Mouse (Mus musculus): ENCODE data around the gene Pde10a. TPM values are rescaled to one million over a fixed set of nuclear protein-coding genes. Genes with fewer than 3 reads are reported as not detected.

Gene Pde10a
- total and polyA plus RNA-seq, 2 experiments from 2014 or later = 8.2 to 38.5 TPM

- 1% methylated on average over 41 of the region's 45 CpGs for WGBS
- Histone ChIP-seq H3K27me3 (ENCODE audit: insufficient read depth, low read length) (no peaks in the 10 kb centered on the region), H3K36me3 (ENCODE audit: insufficient read depth, low read length) (no peaks in the 10 kb centered on the region), H3K4me2 (ENCODE audit: low read depth, low read length) (peak overlapping the region; percentile 91), H3K4me3 (ENCODE audit: low read length) (peak overlapping the region; percentile 52), H3K27ac (peak overlapping the region; percentile 86), H3K9ac (replicated peaks; ENCODE audit: low read length) (peak overlapping the region; percentile 57), H3K4me1 (ENCODE audit: insufficient read depth, low read length) (peaks cover 13% of the 10 kb centered on the region), H3K9me3 (ENCODE audit: low read length) (no peaks in the 10 kb centered on the region)
- DNase-seq (ENCODE audit: low spot score) (peak; percentile 95), ATAC-seq (peak; percentile 94)
- peak; percentile 67 for TF ChIP-seq CTCF (IDR thresholded peaks at IDR 0.05; ENCODE audit: low read depth)
Observed at GRCm38 (mm10) chr17:8524387-8525165, 596 bp upstream of the Pde10a start.

- ATAC-seq = no peak
- Histone ChIP-seq H3K27ac (no peak overlapping the region; the same call in 1 of the 2 replicates), H3K36me3 (ENCODE audit: insufficient read depth, low read length) (no peaks in the 10 kb centered on the region), H3K4me3 (ENCODE audit: low read length) (peak overlapping the region; percentile 52), H3K4me2 (ENCODE audit: low read depth, low read length) (peak overlapping the region; percentile 91), H3K27me3 (ENCODE audit: insufficient read depth, low read length) (no peaks in the 10 kb centered on the region), H3K9me3 (ENCODE audit: low read length) (no peaks in the 10 kb centered on the region), H3K9ac (replicated peaks; ENCODE audit: low read length) (peak overlapping the region; percentile 14; the same call in 1 of the 2 replicates), H3K4me1 (ENCODE audit: insufficient read depth, low read length) (peaks cover 13% of the 10 kb centered on the region)
- TF ChIP-seq CTCF (IDR thresholded peaks at IDR 0.05; ENCODE audit: low read depth) = peak; percentile 16; the same call in 1 of the 2 replicates
- peak; percentile 31 for DNase-seq (ENCODE audit: low spot score)
- 3% methylated on average over 21 of the region's 21 CpGs for whole genome bisulfite sequencing
Observed at GRCm38 (mm10) chr17:8525971-8526740, 984 bp downstream of the Pde10a start.

DNA sequence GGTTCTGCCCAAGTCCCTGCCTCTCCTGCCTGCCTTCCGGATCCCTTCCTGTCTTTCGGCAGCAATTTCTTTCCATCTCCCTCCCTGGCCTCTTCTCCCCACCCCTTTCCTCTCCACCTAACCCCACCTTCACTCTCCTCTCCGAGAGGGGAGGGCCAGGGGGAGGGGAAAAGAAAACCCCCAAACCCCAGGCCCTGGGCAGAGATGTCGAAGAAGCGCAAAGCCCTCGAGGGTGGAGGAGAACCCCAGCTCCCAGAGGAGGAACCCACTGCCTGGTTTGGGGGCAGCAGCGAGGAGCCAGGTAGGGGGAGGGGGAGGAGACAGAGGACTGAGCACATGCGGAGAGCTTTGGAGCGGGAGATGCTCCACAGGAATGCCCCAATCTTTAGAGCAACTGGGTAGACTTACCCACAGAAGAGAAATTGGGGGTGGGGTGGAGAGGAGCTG is 1.7 kb downstream of the Pde10a start:
- no peak for DNase-seq (ENCODE audit: low spot score)
- Histone ChIP-seq H3K4me2 (ENCODE audit: low read depth, low read length) (peak overlapping the region; percentile 91), H3K4me1 (ENCODE audit: insufficient read depth, low read length) (peaks cover 13% of the 10 kb centered on the region), H3K4me3 (ENCODE audit: low read length) (peak overlapping the region; percentile 52), H3K9me3 (ENCODE audit: low read length) (no peaks in the 10 kb centered on the region), H3K9ac (replicated peaks; ENCODE audit: low read length) (no peak overlapping the region), H3K27ac (no peak overlapping the region), H3K36me3 (ENCODE audit: insufficient read depth, low read length) (no peaks in the 10 kb centered on the region), H3K27me3 (ENCODE audit: insufficient read depth, low read length) (no peaks in the 10 kb centered on the region)
- no peak for TF ChIP-seq CTCF (IDR thresholded peaks at IDR 0.05; ENCODE audit: low read depth)
- WGBS = 25% methylated on average over 8 of the region's 9 CpGs
- no peak for ATAC-seq

GRCm38 (mm10) chr17:8528641-8529040 is 3.5 kb downstream of the Pde10a start:
- Histone ChIP-seq H3K9me3 (ENCODE audit: low read length) (no peaks in the 10 kb centered on the region), H3K27ac (no peak overlapping the region), H3K4me2 (ENCODE audit: low read depth, low read length) (no peak overlapping the region), H3K36me3 (ENCODE audit: insufficient read depth, low read length) (no peaks in the 10 kb centered on the region), H3K9ac (replicated peaks; ENCODE audit: low read length) (no peak overlapping the region), H3K4me1 (ENCODE audit: insufficient read depth, low read length) (peaks cover 9% of the 10 kb centered on the region), H3K4me3 (ENCODE audit: low read length) (no peak overlapping the region), H3K27me3 (ENCODE audit: insufficient read depth, low read length) (no peaks in the 10 kb centered on the region)
- ATAC-seq (no peak), DNase-seq (ENCODE audit: low spot score) (no peak)
- 69% methylated on average over 3 of the region's 3 CpGs for WGBS
- TF ChIP-seq CTCF (IDR thresholded peaks at IDR 0.05; ENCODE audit: low read depth) = no peak

DNA sequence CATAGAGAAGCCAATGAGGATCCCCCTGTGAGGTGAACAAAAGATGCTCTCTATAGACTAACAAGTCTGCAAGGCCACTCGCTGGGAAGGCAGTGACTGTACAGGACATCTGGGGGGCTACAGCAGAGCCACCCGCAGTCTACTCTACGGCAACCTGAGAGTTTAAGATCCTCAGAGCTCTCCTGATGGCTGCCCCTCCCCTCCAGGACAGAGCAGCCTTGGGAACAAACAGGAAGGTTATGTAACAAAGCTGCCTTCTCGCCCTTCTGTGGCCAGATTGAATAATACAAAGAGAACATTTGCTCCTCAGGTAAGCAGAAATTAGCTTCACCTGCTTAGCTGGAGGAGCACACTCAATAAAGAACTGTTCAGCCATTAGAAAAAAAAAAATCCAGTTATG is 7.4 kb downstream of the Pde10a start:
- Histone ChIP-seq H3K4me2 (ENCODE audit: low read depth, low read length) (no peak overlapping the region), H3K9ac (replicated peaks; ENCODE audit: low read length) (no peak overlapping the region), H3K27ac (no peak overlapping the region), H3K36me3 (ENCODE audit: insufficient read depth, low read length) (no peaks in the 10 kb centered on the region), H3K9me3 (ENCODE audit: low read length) (no peaks in the 10 kb centered on the region), H3K27me3 (ENCODE audit: insufficient read depth, low read length) (no peaks in the 10 kb centered on the region), H3K4me1 (ENCODE audit: insufficient read depth, low read length) (no peaks in the 10 kb centered on the region), H3K4me3 (ENCODE audit: low read length) (no peak overlapping the region)
- no peak for TF ChIP-seq CTCF (IDR thresholded peaks at IDR 0.05; ENCODE audit: low read depth)
- WGBS = 70% methylated on average over 4 of the region's 4 CpGs
- ATAC-seq (no peak), DNase-seq (ENCODE audit: low spot score) (no peak)

- no peak for ATAC-seq
- Histone ChIP-seq H3K4me2 (ENCODE audit: low read depth, low read length) (no peak overlapping the region), H3K9ac (replicated peaks; ENCODE audit: low read length) (no peak overlapping the region), H3K27me3 (ENCODE audit: insufficient read depth, low read length) (no peaks in the 10 kb centered on the region), H3K27ac (no peak overlapping the region), H3K9me3 (ENCODE audit: low read length) (no peaks in the 10 kb centered on the region), H3K36me3 (ENCODE audit: insufficient read depth, low read length) (no peaks in the 10 kb centered on the region), H3K4me1 (ENCODE audit: insufficient read depth, low read length) (no peaks in the 10 kb centered on the region), H3K4me3 (ENCODE audit: low read length) (no peak overlapping the region)
- no peak for DNase-seq (ENCODE audit: low spot score)
- WGBS = 51% methylated on average over 3 of the region's 3 CpGs
- peak; percentile 40 for TF ChIP-seq CTCF (IDR thresholded peaks at IDR 0.05; ENCODE audit: low read depth)
Observed at GRCm38 (mm10) chr17:8533828-8534227, 8.7 kb downstream of the Pde10a start.

Measured in hindbrain, postnatal 0 days (tissue).